Mouse (Mus musculus) large intestine, adult 2 months (tissue): Measurements from ENCODE around the gene Hyls1. TPM values are rescaled to one million over a fixed set of nuclear protein-coding genes. Genes with fewer than 3 reads are reported as not detected.
"Not testable (repeated sequence)": the region's sequence is repeated elsewhere in the genome, so short reads cannot be mapped to it uniquely, and the experiment has no call there.

Source experiments
- DNase-seq: peaks from one replicate; pipeline ENCODE4 v3.0.0-alpha.2; 2012; ENCODE audit warnings: low read depth, low spot score
- WGBS: fragments of 180-500 bp; shearing (Covaris S2); methylation state at CpG from one replicate; pipeline ENCODE4 v1.1.7; 2018; 5-methylcytosine and 5-hydroxymethylcytosine counted together
- polyA plus RNA-seq: library from polyadenylated mRNA; depleted of rRNA; stranded (reverse); fragments of >200 nt; gene quantifications from 2 replicates; pipeline ENCODE4 v1.2.3, GENCODE M21; 2012; rRNA removed

The Hyls1 gene
- polyA plus RNA-seq: 1.8 and 1.9 TPM in 2 replicates

DNA sequence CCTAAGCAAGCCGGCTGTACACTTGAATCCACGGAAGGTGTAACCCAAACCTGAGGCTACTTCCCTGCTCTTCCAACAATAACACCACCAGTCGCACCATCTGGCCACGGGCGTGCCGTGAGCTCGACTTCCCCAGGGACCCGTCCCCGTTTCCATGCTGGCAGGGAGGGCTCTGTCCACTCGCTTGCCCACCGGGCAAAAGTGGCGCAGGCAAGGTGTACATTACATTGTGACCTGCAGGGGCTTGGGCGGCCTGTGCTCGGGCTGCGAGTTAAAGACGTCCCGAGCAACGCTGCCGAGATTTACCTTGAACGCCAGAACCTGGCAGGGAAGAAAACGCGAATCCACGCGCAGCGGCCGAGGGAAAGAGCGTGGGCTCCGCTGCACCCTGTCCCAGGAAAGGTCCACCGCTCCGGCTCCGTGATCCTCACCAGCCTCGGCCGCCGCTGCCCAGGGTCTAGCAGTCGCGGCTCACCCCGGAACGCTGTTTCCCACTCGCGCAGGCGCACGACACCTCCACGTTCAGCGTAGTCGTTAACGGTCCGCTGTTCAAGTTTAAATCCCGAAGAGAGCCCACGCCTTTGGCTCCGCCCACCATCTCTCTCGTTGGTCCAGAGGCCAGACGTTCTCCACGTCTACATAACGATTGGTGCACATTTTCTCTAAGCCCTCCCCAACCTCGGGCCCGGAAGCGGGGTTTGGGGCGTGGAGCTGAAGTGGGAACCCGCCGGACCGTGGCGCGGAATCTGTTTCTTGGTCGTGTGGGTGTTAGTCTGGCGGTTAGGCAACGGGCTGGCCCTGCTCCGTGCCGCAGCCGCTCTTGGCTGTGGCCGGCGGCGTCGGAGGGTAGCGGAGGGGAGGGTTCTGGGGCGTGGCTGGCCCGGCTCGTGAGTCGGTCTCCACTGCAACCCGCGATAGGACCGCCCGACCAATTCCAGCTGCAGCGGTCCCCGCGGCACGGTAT lies at the start of gene Hyls1, which contains the start of gene Pate2:
TSS of gene Hyls1 (minus strand) at position 828 of the 964 bp plus-strand sequence.
TSS of gene Pate2 (plus strand) at position 714 of the 964 bp plus-strand sequence.
- under 1% methylated on average over 86 of the region's 86 CpGs for WGBS
- peak; percentile 97 for DNase-seq

DNA sequence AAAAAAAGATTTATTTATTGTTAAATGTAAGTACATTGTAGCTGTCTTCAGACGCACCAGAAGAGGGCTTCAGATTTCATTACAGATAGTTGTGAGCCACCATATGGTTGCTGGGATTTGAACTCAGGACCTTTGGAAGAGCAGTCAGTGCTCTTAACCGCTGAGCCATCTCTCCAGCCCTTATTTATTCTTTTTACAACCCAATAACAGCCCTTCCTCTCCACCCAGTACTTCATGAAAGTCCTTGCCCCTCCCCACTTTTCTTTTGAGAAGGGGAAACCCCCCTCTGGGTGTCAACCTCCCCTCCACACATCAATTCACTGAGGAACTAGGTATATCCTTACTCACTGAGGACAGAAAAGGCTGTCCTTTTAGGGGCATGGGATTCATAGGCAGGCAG lies 46.6 kb upstream of the Hyls1 start:
- DNase-seq: not testable (repeated sequence)
- 50% methylated on average over 2 of the region's 2 CpGs for WGBS

DNA sequence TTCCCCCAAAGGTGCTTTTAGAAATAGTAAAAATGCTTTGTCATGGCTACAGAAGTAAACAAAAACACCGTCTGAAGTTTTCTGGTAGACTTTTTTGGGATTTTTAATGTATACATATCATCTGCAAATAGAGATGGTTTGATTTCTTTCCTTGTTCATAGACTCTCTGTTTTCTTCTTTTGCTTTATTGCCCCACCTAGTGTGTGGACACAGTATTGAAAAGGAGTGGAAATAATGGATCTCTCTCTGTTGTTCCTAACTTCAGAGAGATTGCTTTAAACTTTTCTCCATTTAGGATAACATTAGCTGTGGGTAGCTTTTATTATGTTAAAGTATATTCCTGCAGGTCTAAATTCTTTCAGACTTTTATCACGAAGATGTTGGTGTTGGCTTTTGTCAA lies 43.8 kb upstream of the Hyls1 start:
- WGBS: 31% methylated on average over 2 of the region's 2 CpGs
- no peak for DNase-seq

DNA sequence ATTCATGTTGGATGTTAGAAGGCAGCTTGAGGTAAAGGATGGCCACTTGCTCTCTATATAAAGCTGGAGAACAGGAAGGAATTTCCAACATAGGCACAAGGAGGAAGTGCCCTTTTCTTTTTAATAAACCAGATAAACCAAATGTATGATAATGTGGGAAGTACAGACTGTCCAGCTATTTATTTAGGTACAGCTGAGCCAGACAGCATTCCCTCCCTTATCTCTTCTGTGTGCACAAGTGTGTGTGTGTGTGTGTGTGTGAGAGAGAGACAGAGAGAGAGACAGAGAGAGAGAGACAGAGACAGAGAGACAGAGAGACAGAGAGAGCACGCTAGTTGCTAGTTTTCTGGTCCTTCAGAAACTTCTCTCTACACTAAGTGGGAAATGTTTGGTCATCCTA lies 41.6 kb upstream of the Hyls1 start, which contains the start of gene Pate4:
TSS of gene Pate4 (minus strand) at position 101 of the 400 bp plus-strand sequence.
- WGBS: 72% methylated on average over 1 of the region's 1 CpGs
- DNase-seq: no peak

DNA sequence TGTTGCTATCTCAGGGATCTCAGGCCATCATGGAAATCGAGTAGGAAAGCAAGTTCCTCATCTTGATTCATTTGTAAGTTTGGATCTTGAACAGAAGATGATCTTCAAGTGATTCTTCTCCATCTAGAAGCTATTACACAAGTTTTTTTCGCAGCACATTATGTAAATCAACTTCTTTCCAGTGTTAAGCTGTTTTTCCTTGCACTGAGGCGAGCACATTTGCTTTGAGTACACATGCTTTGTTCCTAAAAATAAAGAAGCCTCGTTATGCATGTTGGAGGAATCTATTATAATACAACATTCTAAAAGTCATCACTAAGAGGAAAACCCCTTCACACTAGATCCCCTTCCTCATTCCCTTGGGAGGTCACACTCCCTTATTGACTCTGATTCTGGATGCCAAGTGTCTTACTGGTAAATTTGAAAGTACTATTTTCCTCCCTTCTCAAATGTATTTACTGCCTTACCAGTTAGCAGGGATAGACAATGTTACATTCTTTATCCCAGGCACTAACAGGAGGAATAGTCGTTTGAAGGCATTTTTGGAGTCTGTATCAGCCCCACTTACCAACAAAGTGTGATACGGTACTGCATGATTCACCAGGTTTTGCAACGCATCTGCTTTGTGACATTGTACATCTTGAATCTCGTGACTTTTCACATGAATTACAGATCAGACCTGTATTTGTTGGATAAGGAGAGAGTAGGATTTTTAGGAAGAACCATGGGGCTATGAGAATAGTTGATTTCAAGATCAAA lies 37.6 kb upstream of the Hyls1 start:
- 63% methylated on average over 8 of the region's 8 CpGs for WGBS
- no peak for DNase-seq

DNA sequence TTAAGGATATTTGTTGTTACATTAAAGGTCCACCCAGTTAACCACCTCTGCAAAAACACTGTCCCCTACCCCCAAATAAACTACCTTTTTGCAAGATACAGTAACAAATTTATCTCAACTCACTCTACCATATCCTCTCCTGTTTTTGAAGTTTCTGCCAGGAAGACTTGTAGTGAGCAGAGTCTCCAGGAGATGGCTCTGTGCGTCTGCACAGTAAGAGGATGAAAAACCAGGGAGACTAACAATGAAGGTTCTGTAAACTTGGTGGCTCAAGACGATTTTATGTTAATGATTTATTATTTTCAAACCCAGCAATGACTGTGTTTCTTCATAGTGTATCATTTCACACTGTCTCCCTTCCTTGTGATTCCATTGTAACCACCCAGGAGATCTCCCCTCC lies 22.7 kb upstream of the Hyls1 start:
- DNase-seq: no peak

DNA sequence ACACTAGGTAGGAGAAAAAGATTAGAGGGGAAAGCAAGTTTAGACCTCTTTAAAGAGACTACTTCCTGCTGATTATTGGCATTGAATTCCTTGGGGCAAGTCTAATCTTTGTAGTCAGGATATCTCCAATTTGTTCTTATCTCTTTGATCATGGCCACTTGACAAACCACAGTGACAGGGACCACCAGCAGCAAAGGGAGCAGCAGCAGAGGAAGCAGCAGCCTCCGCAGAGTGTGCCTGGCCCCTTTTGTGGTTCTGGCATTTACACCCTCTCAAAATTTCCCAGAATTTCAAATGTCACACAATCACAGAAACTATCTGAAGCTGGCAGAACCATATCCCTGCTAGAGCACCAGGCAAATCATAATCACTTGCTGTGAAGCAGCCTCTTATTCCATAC lies 17.5 kb upstream of the Hyls1 start:
- WGBS: 53% methylated on average over 1 of the region's 1 CpGs
- no peak for DNase-seq

More for the DNA sequence above, 22.7 kb upstream of the Hyls1 start:
- 5% methylated on average over 2 of the region's 2 CpGs for WGBS

DNA sequence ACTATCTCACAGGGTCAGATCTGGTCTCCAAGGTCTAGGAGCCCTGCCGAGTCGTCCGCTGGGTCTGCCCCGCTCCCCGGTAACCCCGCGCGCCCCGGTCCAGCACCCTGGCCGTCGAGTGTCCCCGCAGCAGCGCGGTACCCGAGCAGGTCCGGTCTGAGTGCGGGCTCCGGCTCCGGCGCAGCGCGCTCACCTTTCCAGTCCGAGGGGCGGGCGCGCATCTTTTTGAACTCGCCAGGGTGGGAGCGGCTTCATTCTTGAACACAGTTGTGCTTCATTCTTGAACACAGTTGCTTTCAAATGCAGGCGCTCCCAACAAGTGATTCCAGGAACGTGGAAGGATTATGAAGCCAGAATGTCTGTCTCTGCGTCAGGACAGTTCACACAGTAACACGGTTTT lies 4.2 kb upstream of the Hyls1 start:
- 7% methylated on average over 32 of the region's 32 CpGs for WGBS
- DNase-seq: no peak

DNA sequence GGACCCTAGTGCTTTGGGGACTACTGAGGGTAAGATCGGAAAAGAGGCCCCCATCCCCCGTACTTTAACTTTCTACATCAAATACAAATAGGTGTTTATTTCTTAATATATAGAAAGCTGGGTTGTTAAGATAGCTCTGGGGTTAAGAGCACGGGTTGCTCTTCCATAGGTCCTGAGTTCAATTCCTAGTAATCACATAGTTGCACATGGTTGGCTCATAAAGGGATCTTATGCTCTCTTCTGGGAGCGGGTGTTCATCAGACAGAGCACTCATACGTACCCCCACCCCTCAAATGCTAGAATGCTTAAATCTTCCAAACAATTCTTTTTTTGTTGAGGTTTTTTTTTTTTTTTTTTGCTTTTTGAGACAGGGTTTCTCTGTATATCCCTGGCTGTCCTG lies 465 bp upstream of the Hyls1 start:
- WGBS: 10% methylated on average over 5 of the region's 5 CpGs
- DNase-seq: no peak

DNA sequence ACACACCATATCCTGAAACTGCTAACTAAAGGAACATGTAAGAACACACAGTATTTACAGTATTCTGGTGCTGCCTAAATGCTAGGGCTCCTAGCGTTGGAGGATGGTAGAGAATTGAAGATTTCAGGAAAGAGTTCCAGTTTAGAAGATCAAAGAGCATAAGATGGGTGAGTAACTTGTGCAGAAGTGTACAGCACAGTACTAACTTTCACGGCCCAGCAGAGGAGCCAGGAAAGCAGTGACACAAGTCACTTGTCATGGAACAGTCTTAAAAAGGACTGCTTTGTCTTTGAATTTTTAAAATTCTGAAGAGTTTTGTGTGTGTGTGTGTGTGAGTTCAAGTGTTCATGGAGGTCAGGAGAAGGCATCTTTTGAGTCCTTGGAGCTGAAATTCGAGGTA lies 2.2 kb downstream of the Hyls1 start:
- WGBS: 80% methylated on average over 3 of the region's 3 CpGs
- DNase-seq: no peak

DNA sequence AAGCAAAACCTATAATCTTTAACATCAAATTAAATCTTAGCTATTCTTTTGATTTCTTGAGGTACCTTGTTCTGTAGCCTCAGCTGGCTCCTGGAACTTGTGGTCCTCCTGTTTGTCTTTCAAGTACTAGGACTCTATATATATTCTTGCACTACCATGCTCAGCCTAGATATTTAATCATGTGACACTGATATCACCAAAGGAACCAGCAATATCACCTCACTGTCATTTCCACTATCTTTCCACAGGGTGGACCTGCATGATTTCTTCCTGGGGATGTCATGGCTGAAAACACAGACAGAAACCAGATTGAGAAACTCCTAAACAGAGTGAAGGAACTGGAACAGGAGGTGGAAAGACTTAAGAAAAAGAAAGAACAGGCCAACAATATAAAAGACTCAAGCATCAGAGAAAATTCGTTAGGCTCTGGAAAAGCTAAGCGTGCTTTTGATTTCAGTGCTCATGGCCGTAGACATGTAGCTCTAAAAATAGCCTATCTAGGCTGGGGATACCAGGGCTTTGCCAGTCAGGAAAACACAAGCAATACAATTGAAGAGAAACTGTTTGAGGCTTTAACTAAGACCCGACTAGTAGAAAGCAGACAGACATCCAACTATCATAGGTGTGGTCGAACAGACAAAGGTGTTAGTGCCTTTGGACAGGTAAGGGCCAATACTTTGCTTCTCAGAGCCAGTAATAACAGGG lies 5.5 kb downstream of the Hyls1 start:
- no peak for DNase-seq
- WGBS: 86% methylated on average over 5 of the region's 5 CpGs

DNA sequence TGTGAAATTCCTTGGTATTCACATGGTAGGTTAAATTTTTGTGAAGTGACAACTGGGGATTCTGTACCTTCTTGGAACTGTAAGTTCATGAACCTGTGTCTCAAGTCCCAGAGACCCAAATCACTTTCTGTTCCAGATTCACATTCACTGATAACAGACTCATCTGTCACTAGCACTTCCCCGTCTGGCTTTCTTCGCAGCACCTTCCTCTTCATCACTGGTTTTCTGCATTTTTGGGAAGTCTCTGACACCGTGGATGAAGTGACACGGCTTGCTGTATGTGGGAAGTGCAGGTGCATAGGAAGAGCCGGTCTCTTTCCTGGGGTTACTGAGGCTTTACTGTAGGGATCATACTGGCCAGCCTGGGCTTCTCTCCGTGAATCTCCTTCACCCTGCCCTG lies 8.6 kb downstream of the Hyls1 start:
- DNase-seq: no peak
- 85% methylated on average over 6 of the region's 6 CpGs for WGBS

DNA sequence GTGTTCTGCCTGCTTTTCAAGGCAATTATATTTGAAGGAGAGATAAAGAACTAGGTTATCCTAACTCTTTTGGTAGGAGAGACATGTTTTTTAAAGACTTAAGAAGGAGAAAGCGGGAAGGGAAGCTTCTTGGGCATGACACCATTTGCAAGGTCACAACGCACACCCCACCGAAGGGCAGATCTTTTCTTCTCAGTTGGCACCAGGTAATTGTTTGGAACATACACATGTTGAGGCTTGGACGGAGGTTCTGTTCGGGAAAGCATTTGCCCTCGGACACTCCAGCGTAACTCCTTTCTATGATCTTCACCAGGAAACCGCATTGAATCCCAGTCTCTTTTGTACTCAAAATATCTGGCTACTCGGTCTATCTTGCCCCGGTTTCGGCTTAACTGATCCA lies 9.1 kb downstream of the Hyls1 start:
- 97% methylated on average over 11 of the region's 11 CpGs for WGBS
- DNase-seq: no peak

DNA sequence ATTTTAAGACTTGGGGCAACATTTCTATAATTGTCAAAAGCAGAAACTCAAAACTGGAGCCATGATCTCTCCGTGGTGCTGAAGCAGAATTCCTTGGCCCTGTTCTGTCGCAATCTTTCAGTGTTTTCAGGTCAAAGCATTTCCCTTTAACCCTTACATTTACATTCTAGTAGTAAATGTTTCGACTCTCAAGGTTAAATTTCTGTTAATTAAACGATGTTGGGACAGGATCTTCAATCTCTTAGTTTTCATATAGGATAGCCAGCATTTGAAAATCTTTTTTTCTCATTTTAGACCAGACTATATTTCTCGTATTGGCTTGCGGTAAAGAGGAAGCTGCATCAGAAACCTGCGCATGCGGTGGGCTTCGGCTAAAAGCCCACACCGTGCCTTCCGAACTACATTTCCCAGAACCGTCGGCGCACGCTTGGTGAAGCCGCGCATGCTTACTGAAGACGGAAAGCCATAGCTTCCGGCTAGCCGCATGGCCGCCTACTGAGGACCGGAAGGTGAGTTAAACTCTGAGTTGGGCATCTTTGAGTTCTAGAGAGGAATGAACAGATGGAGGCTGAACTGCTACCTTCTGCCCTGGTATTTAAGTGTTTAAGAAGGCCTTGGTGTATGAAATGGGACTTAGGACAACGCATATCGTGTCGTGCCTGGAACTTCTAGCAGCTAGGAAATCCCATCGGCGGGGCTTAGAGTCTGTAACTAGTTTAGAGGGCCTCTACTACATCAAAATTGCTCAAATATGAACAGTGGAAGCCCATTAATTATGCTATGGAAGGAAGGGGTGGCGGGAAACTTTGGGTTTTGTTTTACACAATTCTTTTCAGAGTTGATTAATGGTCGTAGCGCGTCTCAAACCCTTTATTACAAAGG lies 10.9 kb downstream of the Hyls1 start:
- WGBS: 1% methylated on average over 31 of the region's 31 CpGs

DNA sequence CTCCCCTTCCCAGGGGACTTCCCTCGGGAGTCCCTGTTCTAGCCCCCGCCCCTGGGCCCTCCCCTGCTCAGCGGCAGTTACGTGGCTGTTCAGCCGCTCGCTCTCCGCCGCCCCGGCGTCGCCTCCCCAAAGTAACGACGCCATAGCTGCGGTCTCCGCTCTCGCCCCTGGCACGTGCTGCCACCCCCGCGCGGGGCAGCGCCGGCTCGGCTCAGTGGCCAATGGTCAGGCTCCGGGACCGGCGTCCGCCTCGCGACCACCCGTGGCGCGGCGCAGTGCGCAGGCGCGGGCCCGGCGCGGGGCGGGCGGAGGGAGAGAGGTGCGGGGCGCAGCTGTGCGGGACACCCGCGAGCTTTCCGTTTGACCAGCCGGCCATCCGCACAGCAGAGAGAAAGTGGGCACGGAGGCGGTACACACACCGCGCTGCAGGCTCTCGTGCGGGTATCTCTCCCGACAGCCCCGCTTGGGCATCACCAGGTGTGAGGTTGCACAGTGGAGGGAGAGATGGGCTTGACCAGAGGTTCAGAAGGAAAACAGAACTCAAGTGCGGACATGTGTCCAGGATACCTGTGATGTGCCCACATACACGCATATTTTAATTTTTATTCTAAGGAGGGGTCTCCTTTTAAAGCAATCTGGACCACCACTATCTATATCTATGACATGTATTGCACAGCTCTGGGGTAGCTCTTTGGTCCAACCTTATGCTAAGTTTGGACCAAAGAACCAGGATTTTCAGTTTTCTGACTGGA lies 11.8 kb downstream of the Hyls1 start, which contains the start of the genes Ddx25 and Pus3:
TSS of gene Ddx25 (minus strand) at position 272 of the 752 bp plus-strand sequence.
TSS of gene Pus3 (plus strand) at position 339 of the 752 bp plus-strand sequence.
- no peak for DNase-seq
- WGBS: 2% methylated on average over 59 of the region's 59 CpGs

More for the DNA sequence above, 10.9 kb downstream of the Hyls1 start:
- DNase-seq: peak; percentile 51

DNA sequence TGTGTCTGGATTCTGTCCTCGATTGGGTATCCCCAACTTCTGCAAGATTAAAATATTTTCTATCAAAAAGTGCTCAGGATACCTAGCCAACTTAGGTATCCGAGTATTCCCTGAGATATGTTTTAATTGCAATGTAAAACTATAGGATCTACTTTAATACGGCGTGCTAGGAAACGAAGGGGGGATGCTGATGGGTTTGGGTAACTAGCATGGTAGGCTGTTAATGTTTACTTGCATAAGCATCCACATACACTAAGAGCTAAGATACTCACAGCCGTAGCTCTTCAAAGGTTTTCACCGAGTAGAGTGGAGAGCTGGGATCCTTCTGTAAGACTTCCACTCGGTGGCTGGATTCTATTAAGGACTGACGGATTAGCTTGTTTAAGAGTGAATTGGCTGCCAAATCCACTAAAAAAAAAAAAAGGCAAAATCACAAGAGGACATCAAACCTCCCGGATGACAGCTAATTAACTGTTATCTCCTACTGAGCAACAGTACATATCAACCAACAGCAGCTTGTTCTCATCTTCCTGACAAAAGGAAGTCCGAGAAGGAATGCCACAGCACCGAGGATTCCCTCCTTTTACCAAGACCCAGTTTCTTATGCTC lies 13.6 kb downstream of the Hyls1 start:
- 74% methylated on average over 12 of the region's 12 CpGs for WGBS
- no peak for DNase-seq

DNA sequence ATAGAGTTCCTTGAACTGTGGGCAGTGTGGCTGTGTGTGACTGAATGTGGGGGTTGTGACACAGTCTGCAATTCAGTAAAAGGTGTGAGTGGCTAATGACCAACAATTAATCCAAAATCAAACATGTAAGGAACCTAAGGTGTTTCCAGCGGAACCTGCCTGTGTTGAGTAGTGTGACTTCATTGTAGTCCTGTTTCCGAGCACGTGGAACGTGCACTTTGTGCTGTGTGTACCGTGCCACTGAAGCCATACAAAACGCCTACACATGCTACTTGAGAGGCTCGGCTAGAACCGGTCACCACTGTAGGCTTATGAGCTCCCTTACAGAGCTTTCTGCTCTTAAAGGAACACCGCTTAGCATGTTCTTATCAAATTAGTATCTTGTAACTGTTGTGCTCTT lies 21.7 kb downstream of the Hyls1 start:
- WGBS: 75% methylated on average over 9 of the region's 9 CpGs
- no peak for DNase-seq

DNA sequence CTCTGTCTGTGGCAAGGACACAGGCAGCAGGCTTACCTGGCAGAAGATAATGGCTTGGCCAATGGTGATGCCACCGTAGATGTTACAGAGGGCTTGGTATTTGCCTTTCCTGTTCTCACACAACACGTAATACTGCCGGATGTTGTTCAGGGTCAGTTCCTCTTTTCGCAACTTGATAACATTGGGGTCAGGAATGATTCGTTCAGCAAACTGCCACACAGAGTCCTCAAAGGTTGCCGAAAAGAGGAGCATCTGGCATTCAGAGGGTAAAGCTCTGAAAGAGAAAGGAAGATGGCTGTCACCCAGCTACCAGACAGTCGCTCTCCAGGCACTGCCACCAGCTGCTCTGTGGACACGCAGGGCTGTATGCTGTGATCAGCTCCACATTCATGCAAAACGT lies 23.5 kb downstream of the Hyls1 start:
- no peak for DNase-seq

More for the DNA sequence above, 23.5 kb downstream of the Hyls1 start:
- WGBS: 70% methylated on average over 9 of the region's 9 CpGs
